Mouse (Mus musculus): Measurements from ENCODE around the gene Cadps. TPM values are rescaled to one million over a fixed set of nuclear protein-coding genes. Genes with fewer than 3 reads are reported as not detected.

Gene Cadps
- polyA plus RNA-seq, 1 experiment from 2014 or later, result 0.06 TPM

GRCm38 (mm10) chr14:12718766-12719165 lies 104.1 kb downstream of the Cadps start:
- Histone ChIP-seq H3K4me1 (no peaks in the 10 kb centered on the region), H3K27ac (no peak overlapping the region), H3K9me3 (replicated peaks) (no peaks in the 10 kb centered on the region), H3K36me3 (no peaks in the 10 kb centered on the region), H3K27me3 (replicated peaks) (no peaks in the 10 kb centered on the region), H3K4me3 (no peak overlapping the region), H3K9ac (no peak overlapping the region), H3K4me2 (no peak overlapping the region)
- no peak for ATAC-seq
- 43% methylated on average over 3 of the region's 3 CpGs for WGBS (ENCODE audit: insufficient replicate concordance)

- no peak for ATAC-seq
Observed at GRCm38 (mm10) chr14:12715906-12716659, 106.8 kb downstream of the Cadps start.

GRCm38 (mm10) chr14:12707395-12707794 lies 115.5 kb downstream of the Cadps start:
- no peak for ATAC-seq
- no peaks in the 10 kb centered on the region for H3K4me1 ChIP-seq
- no peak overlapping the region for H3K9ac ChIP-seq
- no peak overlapping the region for H3K4me3 ChIP-seq
- H3K27me3 ChIP-seq (replicated peaks), result no peaks in the 10 kb centered on the region
- H3K27ac ChIP-seq, result no peak overlapping the region
- H3K9me3 ChIP-seq (replicated peaks), result no peaks in the 10 kb centered on the region
- no peaks in the 10 kb centered on the region for H3K36me3 ChIP-seq
- 72% methylated on average over 3 of the region's 3 CpGs for WGBS (ENCODE audit: insufficient replicate concordance)
- no peak overlapping the region for H3K4me2 ChIP-seq

More at GRCm38 (mm10) chr14:12715906-12716659, 106.8 kb downstream of the Cadps start:
- H3K4me1 ChIP-seq, result no peaks in the 10 kb centered on the region
- H3K9me3 ChIP-seq (replicated peaks), result no peaks in the 10 kb centered on the region
- H3K9ac ChIP-seq, result no peak overlapping the region
- no peaks in the 10 kb centered on the region for H3K36me3 ChIP-seq
- H3K4me2 ChIP-seq, result no peak overlapping the region
- no peak overlapping the region for H3K4me3 ChIP-seq
- WGBS (ENCODE audit: insufficient replicate concordance), result 49% methylated on average over 2 of the region's 2 CpGs
- no peaks in the 10 kb centered on the region for H3K27me3 ChIP-seq (replicated peaks)
- no peak overlapping the region for H3K27ac ChIP-seq

- 62% methylated on average over 2 of the region's 2 CpGs for WGBS (ENCODE audit: insufficient replicate concordance)
- H3K4me3 ChIP-seq, result no peak overlapping the region
- no peaks in the 10 kb centered on the region for H3K27me3 ChIP-seq (replicated peaks)
- no peak overlapping the region for H3K9ac ChIP-seq
- no peak overlapping the region for H3K4me2 ChIP-seq
- no peak for ATAC-seq
- H3K4me1 ChIP-seq, result no peaks in the 10 kb centered on the region
- H3K9me3 ChIP-seq (replicated peaks), result no peaks in the 10 kb centered on the region
- H3K36me3 ChIP-seq, result no peaks in the 10 kb centered on the region
- H3K27ac ChIP-seq, result no peak overlapping the region
Observed at GRCm38 (mm10) chr14:12704461-12704860, 118.4 kb downstream of the Cadps start.

GRCm38 (mm10) chr14:12690201-12690600 lies 132.7 kb downstream of the Cadps start:
- H3K9me3 ChIP-seq (replicated peaks), result no peaks in the 10 kb centered on the region
- H3K27me3 ChIP-seq (replicated peaks), result no peaks in the 10 kb centered on the region
- H3K27ac ChIP-seq, result no peak overlapping the region
- 32% methylated on average over 1 of the region's 1 CpGs for WGBS (ENCODE audit: insufficient replicate concordance)
- ATAC-seq, result no peak
- no peak overlapping the region for H3K9ac ChIP-seq
- no peak overlapping the region for H3K4me3 ChIP-seq
- no peaks in the 10 kb centered on the region for H3K36me3 ChIP-seq
- H3K4me2 ChIP-seq, result no peak overlapping the region
- no peaks in the 10 kb centered on the region for H3K4me1 ChIP-seq

- H3K27me3 ChIP-seq (replicated peaks), result no peaks in the 10 kb centered on the region
- ATAC-seq, result no peak
- WGBS (ENCODE audit: insufficient replicate concordance), result 66% methylated on average over 3 of the region's 3 CpGs
- H3K4me3 ChIP-seq, result no peak overlapping the region
- H3K9ac ChIP-seq, result no peak overlapping the region
- no peaks in the 10 kb centered on the region for H3K4me1 ChIP-seq
- H3K4me2 ChIP-seq, result no peak overlapping the region
- no peak overlapping the region for H3K27ac ChIP-seq
- H3K9me3 ChIP-seq (replicated peaks), result no peaks in the 10 kb centered on the region
- H3K36me3 ChIP-seq, result no peaks in the 10 kb centered on the region
Observed at GRCm38 (mm10) chr14:12685015-12685414, 137.9 kb downstream of the Cadps start.

GRCm38 (mm10) chr14:12680819-12681638 lies 141.8 kb downstream of the Cadps start:
- Histone ChIP-seq H3K9me3 (replicated peaks) (no peaks in the 10 kb centered on the region), H3K27ac (no peak overlapping the region), H3K4me2 (no peak overlapping the region), H3K36me3 (no peaks in the 10 kb centered on the region), H3K9ac (no peak overlapping the region), H3K4me3 (no peak overlapping the region), H3K27me3 (replicated peaks) (no peaks in the 10 kb centered on the region), H3K4me1 (no peaks in the 10 kb centered on the region)
- 34% methylated on average over 3 of the region's 3 CpGs for whole genome bisulfite sequencing (ENCODE audit: insufficient replicate concordance)
- ATAC-seq, result no peak

- H3K27ac ChIP-seq, result no peak overlapping the region
- H3K27me3 ChIP-seq (replicated peaks), result no peaks in the 10 kb centered on the region
- no peak for ATAC-seq
- H3K9ac ChIP-seq, result no peak overlapping the region
- no peaks in the 10 kb centered on the region for H3K36me3 ChIP-seq
- H3K4me2 ChIP-seq, result no peak overlapping the region
- H3K9me3 ChIP-seq (replicated peaks), result no peaks in the 10 kb centered on the region
- H3K4me1 ChIP-seq, result no peaks in the 10 kb centered on the region
- H3K4me3 ChIP-seq, result no peak overlapping the region
- 56% methylated on average over 2 of the region's 2 CpGs for WGBS (ENCODE audit: insufficient replicate concordance)
Observed at GRCm38 (mm10) chr14:12661430-12661829, 161.4 kb downstream of the Cadps start.

GRCm38 (mm10) chr14:12657351-12657750 lies 165.5 kb downstream of the Cadps start:
- Histone ChIP-seq H3K4me2 (no peak overlapping the region), H3K36me3 (no peaks in the 10 kb centered on the region), H3K9me3 (replicated peaks) (no peaks in the 10 kb centered on the region), H3K27me3 (replicated peaks) (no peaks in the 10 kb centered on the region), H3K27ac (no peak overlapping the region), H3K4me3 (no peak overlapping the region), H3K9ac (no peak overlapping the region), H3K4me1 (no peaks in the 10 kb centered on the region)
- peak; percentile 60 for ATAC-seq
- 21% methylated on average over 4 of the region's 4 CpGs for WGBS (ENCODE audit: insufficient replicate concordance)

- 59% methylated on average over 6 of the region's 6 CpGs for WGBS (ENCODE audit: insufficient replicate concordance)
Observed at GRCm38 (mm10) chr14:12642868-12643512, 179.9 kb downstream of the Cadps start.

GRCm38 (mm10) chr14:12638762-12639161 lies 184.1 kb downstream of the Cadps start:
- Histone ChIP-seq H3K27ac (no peak overlapping the region), H3K4me1 (no peaks in the 10 kb centered on the region), H3K9ac (no peak overlapping the region), H3K4me2 (no peak overlapping the region), H3K9me3 (replicated peaks) (no peaks in the 10 kb centered on the region), H3K27me3 (replicated peaks) (no peaks in the 10 kb centered on the region), H3K4me3 (no peak overlapping the region), H3K36me3 (no peaks in the 10 kb centered on the region)
- WGBS (ENCODE audit: insufficient replicate concordance), result 57% methylated on average over 2 of the region's 2 CpGs
- no peak for ATAC-seq

More at GRCm38 (mm10) chr14:12642868-12643512, 179.9 kb downstream of the Cadps start:
- H3K27ac ChIP-seq, result no peak overlapping the region
- H3K4me2 ChIP-seq, result no peak overlapping the region
- H3K36me3 ChIP-seq, result no peaks in the 10 kb centered on the region
- ATAC-seq, result no peak
- no peaks in the 10 kb centered on the region for H3K9me3 ChIP-seq (replicated peaks)
- H3K4me3 ChIP-seq, result no peak overlapping the region
- H3K27me3 ChIP-seq (replicated peaks), result no peaks in the 10 kb centered on the region
- no peak overlapping the region for H3K9ac ChIP-seq
- H3K4me1 ChIP-seq, result no peaks in the 10 kb centered on the region
